Mouse (Mus musculus) adipocyte (in vitro differentiated cells): ENCODE data around the gene Jakmip3.

Experiments used
- DNase-seq: peaks from one replicate; pipeline ENCODE4 v3.0.0-alpha.2; 2016; ENCODE audit warnings: low spot score

Jakmip3 gene

GRCm38 (mm10) chr7:138947741-138948140 is 7.2 kb downstream of the Jakmip3 start:
- DNase-seq = no peak

- DNase-seq = no peak
These were observed 7.8 kb downstream of the Jakmip3 start for GRCm38 (mm10) chr7:138948309-138948708.

GRCm38 (mm10) chr7:138955787-138956186 is 15.3 kb downstream of the Jakmip3 start:
- no peak for DNase-seq

- no peak for DNase-seq
These were observed 16.6 kb downstream of the Jakmip3 start for GRCm38 (mm10) chr7:138957106-138957505.

- DNase-seq = no peak
These were observed 19.2 kb downstream of the Jakmip3 start for GRCm38 (mm10) chr7:138959747-138960146.

GRCm38 (mm10) chr7:138963756-138964155 is 23.2 kb downstream of the Jakmip3 start:
- DNase-seq = no peak

GRCm38 (mm10) chr7:138968010-138968620 is 27.6 kb downstream of the Jakmip3 start:
- DNase-seq = no peak

- DNase-seq = no peak
These were observed 37.0 kb downstream of the Jakmip3 start for GRCm38 (mm10) chr7:138977510-138977909.

- DNase-seq = no peak
These were observed 44.0 kb downstream of the Jakmip3 start for GRCm38 (mm10) chr7:138984576-138984975.

- DNase-seq = no peak
These were observed 48.6 kb downstream of the Jakmip3 start for GRCm38 (mm10) chr7:138989156-138989555.

- DNase-seq = no peak
These were observed 62.2 kb downstream of the Jakmip3 start for GRCm38 (mm10) chr7:139002692-139003091.

GRCm38 (mm10) chr7:139003250-139003649 is 62.7 kb downstream of the Jakmip3 start:
- DNase-seq = no peak

GRCm38 (mm10) chr7:139009786-139010502 is 69.4 kb downstream of the Jakmip3 start:
- peak; percentile 23 for DNase-seq

- peak; percentile 89 for DNase-seq
These were observed 70.5 kb downstream of the Jakmip3 start for GRCm38 (mm10) chr7:139011027-139011426.

GRCm38 (mm10) chr7:139011586-139011985 is 71.1 kb downstream of the Jakmip3 start:
- peak; percentile 97 for DNase-seq

GRCm38 (mm10) chr7:139012767-139013369 is 72.3 kb downstream of the Jakmip3 start:
- no peak for DNase-seq

- no peak for DNase-seq
These were observed 74.6 kb downstream of the Jakmip3 start for GRCm38 (mm10) chr7:139015143-139015542.

GRCm38 (mm10) chr7:139016288-139016687 is 75.8 kb downstream of the Jakmip3 start:
- DNase-seq = no peak

- DNase-seq = no peak
These were observed 76.8 kb downstream of the Jakmip3 start for GRCm38 (mm10) chr7:139017249-139017903.

- no peak for DNase-seq
These were observed 80.4 kb downstream of the Jakmip3 start for GRCm38 (mm10) chr7:139020884-139021283.

GRCm38 (mm10) chr7:139021326-139021725 is 80.8 kb downstream of the Jakmip3 start:
- DNase-seq = no peak

- DNase-seq = no peak
These were observed 86.6 kb downstream of the Jakmip3 start for GRCm38 (mm10) chr7:139027136-139027535.

- no peak for DNase-seq
These were observed 90.7 kb downstream of the Jakmip3 start for GRCm38 (mm10) chr7:139031215-139031614.
